Mouse (Mus musculus): ENCODE results near the gene Pde4b.

GRCm38 (mm10) chr4:102138346-102138745 lies 51.0 kb downstream of the Pde4b start:
- no peak for TF ChIP-seq CTCF (IDR thresholded peaks at IDR 0.05; ENCODE audit: low read depth, low read length)
- no peak for TF ChIP-seq POLR2A (IDR thresholded peaks at IDR 0.05; ENCODE audit: borderline replicate concordance, low read depth, low read length)

Measured in bone marrow macrophage, adult 2 months (primary cell).